Mouse (Mus musculus): ENCODE measurements at regions not wholly inside any gene's neighbourhood (a gene's known extent, or its start where the extent isn't known, plus 50 kb on each side); places are given as distances from the start of the nearest gene placed in this dataset.
A peak's percentile ranks its signal among the peaks of the same experiment; 100 is the strongest.

DNA sequence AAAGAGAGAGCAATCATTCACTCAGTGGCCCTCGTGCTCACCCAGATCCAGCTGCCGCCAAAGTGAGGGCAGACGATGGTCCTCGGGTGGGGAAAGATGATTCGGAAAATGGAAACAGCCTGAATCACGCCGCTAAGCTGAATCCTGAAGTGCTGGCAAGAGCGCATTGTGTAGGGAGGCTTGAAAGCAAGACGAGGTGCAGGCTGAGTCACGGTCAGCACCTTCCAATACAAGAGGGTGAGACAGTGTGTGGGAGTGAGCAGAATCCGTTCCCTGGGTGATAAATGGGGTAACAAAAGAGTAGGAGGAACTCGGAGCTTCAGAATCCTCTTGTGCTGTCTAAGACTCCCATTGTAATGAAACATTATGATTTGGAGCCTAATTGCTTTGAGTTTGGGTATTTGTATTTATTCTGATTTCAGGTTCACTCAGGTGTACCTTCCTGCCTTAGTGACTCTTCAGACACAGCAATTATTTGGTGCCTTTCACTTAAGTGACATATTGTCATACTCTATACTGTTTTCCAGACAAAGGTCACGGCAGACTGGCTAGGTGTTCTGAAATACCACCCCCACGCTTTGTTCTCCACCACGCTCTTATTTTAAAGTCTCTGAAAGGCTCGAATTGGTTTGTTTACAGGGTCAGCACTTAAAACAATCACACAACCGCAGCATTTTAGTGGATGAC, 70.0 kb downstream of the Mbip start:
- DNase-seq (ENCODE audit: low read depth): no peak

DNA sequence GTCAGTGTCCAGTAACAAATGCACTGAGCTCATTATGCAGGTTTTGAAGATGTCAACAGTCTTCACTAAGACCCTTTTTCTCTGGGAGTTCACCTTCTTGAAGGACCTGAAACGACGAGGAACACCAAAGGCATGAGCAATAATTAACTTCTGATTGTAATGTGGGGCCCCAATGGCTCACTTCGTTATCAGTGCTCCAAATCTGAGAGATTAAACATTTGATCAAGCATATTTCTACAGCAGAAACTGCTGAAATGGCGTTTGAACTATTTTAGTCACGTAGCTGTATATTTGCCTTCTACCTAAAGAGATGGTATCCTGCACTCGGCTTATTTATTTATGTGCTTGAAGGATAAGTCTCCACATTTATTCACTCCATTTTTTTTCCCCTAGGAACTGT, 80.6 kb downstream of the Mbip start:
- no peak for DNase-seq (ENCODE audit: low read depth)

DNA sequence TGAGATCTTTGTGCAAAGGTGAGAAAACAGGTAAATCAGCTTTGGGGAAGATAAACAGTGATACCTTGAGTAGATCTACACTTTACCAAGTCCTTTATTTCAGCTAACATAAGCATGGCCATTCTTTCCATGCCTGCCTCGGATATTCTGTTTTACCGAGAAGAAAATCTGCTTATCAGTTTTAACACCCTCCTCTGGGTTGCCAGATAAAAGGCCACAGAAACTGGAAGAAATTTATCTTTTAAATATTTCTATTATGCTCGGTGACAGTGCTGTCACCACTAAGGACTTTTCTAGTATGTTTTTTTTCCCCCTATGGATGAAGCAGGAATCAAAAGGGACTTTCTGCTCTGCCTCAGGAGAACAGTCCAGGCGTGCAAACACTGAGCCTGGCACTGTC, 84.2 kb downstream of the Mbip start:
- DNase-seq (ENCODE audit: low read depth): peak; percentile 2

DNA sequence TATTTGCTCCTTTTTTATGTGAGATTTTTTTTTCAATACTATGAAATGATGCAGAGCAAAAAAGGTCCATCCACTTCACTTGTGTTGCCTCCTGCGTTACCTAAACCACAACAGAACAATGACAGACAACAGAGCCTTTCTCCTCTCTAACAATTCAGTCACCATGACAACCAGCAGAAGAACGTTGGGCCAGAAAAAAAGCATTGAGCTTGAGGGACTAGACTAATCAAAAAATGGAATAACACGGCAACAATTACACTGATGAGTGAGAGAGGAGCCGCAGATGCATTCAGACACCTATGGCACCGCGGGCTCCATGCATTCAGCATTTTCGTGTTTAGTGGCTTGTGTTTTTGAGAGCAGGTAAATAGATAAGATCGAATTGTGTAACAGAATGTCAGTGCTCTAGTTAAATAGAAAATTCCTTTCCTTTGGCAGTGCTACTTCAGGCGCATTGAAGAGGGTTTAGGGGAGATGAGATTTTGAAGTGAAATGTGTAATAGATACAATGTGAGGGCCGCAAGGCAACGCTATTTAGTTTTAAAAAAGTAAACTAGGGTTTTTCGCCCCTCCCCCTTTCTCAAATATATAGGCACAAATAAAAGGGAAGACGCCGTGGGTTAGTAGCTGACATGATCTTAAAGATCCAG, 87.2 kb downstream of the Mbip start:
- DNase-seq (ENCODE audit: low read depth): no peak

DNA sequence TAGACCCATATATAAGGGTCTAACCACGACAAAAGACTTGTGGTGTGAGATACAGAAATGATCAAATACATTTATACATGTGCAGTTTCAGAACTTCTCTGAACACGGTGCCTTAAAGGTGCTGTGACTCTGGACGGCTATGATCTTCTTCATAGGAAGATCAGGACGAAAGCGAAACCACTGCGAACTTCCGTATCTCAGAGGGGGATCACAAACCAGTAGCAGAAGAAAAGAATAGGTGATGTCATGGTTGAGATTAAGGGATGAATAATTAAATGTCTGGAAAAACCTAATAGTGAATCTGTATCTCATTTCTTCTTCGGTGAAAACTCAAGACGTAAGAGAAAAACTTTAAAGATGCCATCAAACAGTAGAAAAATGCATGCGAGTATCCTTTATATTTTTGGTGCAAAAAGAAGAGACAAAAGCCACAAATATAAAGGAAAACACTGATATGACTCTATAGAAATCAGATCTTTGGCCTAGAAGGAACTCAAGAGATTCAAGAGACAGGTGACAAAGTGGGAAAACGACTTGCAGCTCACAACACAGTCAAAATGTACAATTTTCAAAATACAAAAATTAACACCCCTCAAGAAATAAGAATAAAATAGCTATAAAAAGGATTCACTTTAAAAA, 89.3 kb downstream of the Mbip start:
- DNase-seq (ENCODE audit: low read depth): no peak

DNA sequence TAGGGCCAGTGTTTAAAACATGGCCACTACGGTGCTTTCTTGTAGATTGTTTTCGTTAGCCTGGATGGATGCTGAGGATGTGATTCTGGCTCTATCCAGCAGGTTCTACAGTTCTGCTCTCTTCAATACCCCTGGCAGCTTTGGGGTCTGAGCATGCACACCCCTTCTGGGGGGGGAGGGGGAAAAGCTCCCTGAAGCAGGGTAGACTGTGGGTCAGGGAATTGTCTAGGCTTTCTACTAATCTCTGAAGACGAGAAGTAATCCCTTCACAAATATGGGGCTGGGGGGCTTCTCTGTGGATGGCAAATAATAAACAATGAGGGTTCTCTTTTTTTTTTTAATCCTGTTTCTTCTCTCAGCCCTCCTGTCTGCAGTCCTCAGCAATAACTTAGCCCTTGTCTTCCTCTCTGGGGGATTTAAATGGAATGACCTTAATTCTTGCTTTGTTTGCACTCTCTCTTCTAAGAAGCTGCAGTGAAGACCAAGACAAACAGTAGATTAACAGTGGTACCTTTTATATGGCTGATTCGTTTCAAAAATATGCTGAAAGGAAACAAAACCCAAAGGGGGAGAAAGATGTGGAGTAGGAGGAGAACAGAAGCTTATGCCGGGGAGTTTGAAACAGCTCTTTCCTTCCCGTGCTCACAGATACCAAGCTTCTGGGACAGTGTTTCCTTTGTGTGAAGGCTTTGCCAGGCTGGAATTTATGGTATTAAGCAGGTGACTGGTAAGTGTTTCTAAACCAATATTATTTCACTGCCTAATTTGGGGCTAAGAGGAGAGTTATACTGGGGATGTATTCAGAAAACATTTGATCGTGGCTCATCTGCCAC, 92.9 kb downstream of the Mbip start:
- DNase-seq (ENCODE audit: low read depth): no peak

DNA sequence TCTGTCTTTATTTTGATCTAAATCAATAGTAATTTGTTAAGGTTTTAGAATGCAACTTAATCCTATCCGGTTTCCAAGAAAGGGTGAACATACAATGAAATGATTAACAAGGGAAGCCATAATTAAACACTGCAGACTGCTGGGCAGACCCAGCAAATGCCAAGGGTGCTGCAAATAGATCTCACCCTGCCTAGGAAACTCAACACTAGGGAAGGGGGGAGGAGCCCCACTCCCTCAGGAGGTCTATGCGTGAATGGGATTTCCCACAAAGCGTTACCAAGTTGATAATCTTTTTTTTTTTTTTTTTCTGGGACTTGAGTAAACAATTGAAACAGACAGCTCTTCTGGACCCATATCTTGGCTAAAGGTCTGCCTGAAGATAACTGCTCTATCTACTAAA, 95.4 kb downstream of the Mbip start:
- no peak for DNase-seq (ENCODE audit: low read depth)

DNA sequence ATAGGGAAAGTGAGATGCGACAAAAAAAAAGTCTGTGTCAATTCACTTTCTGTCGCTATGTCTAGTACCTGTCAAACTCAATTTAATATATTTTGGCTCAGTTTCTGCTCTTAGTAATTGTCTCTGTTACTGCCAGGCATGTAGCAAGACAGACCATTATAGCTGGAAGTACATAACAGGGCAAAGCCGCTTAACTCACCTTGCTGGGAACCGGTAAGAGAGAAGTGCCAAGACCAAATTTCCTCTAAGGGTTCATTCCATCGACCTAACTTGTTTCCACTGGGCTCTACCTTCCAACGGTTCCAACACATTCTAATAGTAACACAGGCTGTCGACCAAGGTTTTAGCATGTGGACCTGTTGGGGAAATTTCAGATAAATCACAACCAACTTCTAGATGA, 99.3 kb downstream of the Mbip start:
- no peak for DNase-seq (ENCODE audit: low read depth)

DNA sequence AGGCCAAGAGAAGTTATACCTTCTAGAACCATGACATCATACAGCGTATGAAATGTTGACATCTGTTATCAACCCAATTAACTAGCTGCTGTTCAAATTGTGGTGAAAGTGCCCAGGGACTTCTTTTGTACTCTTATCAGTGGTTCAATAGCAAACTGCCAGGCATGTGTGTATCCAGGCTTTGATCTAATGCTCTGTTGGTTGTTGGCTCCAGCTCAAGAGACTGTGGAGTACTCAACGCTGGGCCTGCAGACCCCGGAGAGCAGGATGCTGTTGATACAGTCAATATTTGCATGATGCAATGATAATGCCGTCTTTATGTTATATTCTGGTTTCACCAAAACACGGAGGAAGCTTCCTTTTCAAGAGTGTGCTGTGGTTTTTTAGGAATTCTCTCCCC, 102.9 kb downstream of the Mbip start:
- DNase-seq (ENCODE audit: low read depth): no peak

DNA sequence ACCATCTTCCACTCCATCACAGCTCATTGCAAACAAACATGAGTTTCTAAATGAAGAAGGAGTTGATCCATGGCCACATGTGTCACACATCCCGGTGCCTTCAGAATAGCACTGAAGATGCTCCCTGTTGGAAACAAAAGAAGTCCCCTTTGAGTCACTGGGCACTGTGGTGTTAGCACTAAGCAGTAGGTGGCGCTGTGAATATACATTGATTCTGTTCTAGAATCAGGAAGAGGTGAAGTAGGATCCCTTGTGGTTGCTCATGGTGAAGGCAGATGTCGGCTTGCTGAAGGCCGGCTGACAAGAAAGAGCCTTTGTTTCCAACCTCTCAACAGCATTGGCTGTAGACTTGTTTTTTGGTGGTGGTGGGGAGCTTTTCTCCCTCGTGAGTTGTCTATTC, 104.0 kb downstream of the Mbip start:
- DNase-seq (ENCODE audit: low read depth): peak; percentile 20

DNA sequence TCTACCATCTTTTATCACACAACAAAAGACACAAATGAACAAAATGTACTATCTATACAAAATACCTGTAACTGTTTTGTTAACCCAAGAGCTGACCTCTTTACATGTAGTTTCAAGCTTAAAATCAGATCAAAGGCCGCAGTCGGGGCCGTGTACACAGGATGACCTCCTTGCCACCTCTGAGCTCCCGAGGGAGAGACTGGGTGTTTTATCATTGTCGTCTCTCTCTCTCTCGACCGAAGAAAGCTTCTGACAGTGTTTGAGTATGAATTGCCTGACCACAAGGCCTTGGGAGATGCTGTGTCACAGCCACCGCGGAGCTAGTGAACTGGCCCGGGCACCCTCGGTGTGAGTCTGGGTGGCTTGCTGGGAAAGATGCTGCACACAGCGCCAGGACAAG, 105.5 kb downstream of the Mbip start:
- no peak for DNase-seq (ENCODE audit: low read depth)

DNA sequence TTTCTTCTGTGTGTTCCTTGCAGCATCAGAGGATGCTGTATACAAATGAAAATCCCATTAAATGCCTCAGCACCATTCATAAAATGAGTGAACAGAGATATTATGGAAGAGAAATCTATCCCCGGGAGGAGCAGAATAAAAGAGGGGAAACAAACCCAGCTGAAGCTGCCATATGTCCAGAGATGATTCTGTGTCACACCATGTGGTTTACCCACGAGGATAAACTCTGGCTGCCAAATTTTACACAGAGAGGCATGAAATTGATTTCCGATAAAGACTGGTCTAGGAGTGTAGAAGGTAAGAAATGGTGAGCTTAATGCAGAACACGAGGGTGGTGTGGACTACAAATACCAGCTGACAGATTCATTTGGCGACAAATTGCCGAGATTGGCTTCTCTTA, 111.1 kb downstream of the Mbip start:
- DNase-seq (ENCODE audit: low read depth): no peak

DNA sequence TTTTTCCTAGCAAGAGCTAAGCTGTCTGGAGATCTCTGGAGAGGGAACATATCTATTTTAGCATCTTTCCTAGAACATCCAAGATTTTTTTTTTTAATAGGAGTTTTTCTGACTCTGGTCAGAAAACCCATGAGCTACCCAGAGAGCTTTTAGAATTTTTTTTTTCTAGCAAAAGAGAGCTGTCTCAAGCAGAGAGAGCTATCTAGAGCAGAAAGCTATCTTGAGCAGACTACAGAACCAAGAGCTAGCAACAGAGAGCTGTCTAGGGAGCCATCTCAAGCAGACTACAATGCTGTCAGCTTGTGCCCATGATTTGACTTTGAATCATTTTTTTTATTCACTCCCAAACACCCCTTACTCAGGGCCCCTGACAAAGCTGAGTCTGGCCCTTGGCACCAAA, 112.5 kb downstream of the Mbip start:
- DNase-seq (ENCODE audit: low read depth): no peak

DNA sequence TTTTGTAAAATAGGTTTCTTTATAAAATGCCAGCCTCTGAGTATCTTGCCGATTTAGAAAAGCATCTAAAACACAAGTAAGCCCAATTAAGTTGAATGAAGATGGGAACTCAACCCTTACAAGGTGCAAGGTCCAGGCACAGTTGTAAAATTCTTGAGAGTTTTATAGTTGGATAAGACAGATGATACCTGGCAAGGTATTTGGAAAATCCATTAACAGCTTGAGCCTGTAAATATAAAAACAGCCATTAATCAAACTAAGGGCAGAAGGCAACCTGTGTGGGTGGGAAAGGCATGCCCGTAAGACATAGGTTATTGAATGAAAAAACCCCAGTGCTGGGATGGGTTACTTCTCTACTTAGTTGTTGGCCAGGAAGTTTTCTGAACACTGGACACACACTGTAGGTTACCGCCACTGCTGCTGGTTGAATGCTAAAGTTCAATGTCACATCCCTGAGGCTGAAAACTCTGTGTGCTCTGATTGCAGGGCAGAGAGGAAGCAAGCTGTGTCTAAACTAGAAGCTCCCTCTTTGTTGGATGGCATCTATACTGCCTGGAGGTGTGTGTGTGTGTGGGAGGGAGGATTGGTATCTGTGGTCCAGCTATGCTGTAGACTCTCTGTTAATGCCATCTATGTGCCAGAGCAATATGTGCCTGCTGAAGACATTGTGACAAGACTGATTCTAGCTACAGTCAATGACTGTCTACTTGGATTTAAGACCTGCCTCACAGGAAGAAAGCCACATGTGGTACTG, 121.4 kb downstream of the Mbip start:
- DNase-seq (ENCODE audit: low read depth): no peak

DNA sequence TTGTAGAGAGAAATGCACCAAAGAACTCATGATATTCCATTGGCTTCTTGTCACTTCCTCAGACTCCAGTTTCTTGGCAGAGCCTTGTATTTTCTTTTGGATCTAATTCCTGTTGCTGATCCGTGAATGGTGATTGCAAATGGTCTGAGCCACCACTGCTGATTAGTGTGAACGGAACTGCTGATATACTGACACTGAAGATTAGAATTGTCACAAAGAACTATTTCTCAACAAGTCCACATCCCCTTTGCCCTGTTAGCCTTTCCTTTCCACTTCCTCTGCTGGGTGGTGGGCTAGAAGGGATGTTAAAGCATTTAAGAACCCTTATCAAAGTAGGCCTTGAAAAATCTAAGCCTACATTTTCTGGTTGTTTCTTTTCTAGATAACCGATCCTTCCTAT, 152.2 kb downstream of the Mbip start:
- no peak for DNase-seq (ENCODE audit: low read depth)

DNA sequence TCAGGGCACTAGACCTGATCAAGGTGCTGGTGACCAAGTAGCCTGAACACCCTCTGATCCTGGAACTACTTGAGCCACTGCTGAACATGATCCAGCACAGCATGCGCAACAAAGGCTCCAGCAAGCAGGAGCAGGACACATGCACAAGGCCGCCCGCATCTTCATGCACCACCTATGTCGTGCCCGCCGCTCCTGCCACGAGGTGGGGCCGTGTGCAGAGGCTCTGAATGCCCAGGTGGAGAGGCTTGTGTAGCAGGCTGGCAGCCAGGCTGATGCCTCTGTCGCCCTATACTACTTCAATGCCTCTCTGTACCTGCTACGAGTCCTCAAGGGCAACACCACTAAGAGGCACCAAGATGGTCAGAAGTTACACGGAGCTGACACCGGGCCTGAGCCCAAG, 156.1 kb downstream of the Mbip start:
- DNase-seq (ENCODE audit: low read depth): no peak

DNA sequence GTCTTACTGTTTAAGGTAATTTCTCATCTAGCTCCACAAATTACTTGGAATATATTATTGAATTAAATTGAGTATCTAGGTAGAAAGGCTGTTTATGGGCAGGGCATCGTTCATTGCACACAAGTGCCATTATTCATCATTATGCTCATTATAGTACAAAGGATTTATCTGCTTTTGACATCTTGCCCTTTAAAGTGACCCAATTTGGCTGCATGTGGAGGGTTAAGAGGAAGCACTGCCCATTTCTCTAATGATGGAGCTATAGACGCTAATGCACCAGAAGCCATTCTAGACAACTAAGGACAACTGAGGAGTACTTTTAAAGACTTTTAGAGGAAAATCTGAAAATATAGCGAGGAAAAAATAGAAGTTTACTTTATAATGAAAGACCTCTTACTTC, 185.0 kb downstream of the Mbip start:
- DNase-seq (ENCODE audit: low read depth): no peak

DNA sequence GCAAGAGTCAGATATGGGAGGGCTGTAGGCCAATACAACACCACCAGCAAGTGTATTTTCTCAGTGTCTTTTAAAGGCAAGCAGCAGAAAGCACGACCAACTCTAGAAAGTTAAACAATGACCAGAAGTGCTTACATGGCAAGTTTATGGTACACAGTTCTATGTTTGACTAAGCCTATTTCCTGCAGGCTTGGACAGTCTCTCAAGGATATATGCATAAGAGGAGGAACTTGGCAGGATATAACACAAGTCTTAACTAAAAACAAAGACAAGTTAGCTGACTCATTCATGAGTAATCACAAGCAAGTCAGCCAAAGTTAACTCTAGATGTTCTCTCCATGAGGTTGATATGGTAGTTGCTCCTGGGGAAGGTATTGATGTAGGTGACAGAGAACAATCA, 201.3 kb downstream of the Mbip start:
- no peak for DNase-seq (ENCODE audit: low read depth)

DNA sequence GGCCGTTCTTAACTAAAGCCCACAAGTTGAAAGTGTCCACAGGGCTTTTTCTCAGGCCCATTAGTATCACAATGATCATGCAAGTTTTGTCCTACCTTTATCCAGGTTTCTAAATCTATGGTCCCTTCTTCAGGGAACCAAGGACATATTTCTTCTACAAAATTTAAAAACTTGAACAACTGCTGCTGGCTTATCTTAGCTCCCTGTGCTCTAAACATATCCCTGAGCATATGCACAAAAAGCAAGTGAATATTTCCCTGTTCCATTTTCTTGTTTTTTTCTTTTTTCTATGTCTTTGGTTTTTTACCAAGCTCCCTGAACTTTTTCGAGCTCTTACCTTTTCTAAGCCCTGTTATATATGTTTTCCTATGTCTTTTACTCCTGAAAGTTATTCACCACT, 201.9 kb downstream of the Mbip start:
- DNase-seq (ENCODE audit: low read depth): no peak

DNA sequence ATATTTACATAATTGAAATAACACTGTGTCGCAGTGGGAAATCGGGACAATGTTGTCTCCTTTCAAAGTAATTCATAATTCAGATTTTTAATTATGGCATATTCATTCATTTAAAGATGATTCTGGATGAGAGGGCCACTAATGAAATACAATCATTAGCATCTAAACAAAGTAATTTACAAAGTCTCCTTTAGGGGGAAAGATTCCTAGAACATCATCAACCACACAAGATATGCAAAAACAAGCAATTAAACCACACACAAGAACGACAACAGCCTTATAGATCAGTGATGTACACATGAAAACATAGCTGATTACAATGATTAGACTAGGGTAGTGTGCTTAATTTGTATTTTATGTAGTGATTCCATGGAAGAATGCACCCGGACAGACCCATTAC, 231.2 kb downstream of the Mbip start:
- DNase-seq (ENCODE audit: low read depth): no peak

DNA sequence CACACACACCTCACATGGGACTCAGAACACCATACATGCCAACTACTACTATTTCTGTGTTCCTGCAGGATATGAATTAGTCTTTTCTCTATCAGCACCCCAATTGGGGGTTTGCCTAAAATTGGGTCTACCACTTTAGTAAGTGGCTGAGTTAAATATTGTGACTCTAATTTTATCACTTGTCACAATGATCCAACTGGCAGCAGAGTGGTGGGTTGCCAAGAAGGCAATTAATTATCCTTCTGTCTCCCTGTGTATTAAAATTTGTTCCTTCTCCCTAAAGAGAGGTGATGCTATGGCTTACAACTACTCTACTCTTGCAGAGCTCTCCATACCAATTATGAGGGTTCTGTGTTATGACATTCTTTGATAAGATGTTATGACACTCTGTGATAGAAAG, 245.3 kb downstream of the Brms1l start:
- no peak for DNase-seq (ENCODE audit: low read depth)

DNA sequence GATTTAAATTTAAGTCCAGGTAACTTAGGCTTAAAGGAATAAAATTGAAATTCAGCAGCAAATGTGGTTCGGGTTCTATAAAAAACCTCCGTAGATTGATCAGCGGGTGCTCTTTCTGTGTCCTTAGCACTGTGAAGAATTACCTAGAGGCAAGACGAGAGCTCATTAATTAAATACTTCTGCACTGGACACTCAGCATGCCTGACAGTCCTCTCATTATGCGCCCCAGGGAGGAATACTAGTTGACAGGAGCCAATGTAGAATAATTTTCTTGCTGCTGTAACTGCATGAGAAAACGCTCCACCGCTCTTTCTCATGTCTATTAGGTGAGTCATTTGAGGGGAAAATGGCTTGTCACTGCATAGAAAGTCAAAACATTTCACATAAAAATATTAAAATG, 228.1 kb downstream of the Brms1l start:
- DNase-seq (ENCODE audit: low read depth): no peak
